Mouse (Mus musculus) right cerebral cortex, adult 2 months (tissue): Measurements from ENCODE around the gene Tex44.
"Not testable (repeated sequence)": the region's sequence is repeated elsewhere in the genome, so short reads cannot be mapped to it uniquely, and the experiment has no call there.

Experiments
- DNase-seq, 2 experiments: peaks; one replicate each; pipeline ENCODE4 v3.0.0; 2021 to 2022; ENCODE audit warnings: low spot score in 2 of 2

Tex44 gene

GRCm38 (mm10) chr1:86447596-86448171 is 21.6 kb downstream of the Tex44 start:
- DNase-seq, result no peak

GRCm38 (mm10) chr1:86448272-86448671 is 22.1 kb downstream of the Tex44 start:
- no peak for DNase-seq

- no peak for DNase-seq
Observed at GRCm38 (mm10) chr1:86449966-86450365, 23.8 kb downstream of the Tex44 start.

DNA sequence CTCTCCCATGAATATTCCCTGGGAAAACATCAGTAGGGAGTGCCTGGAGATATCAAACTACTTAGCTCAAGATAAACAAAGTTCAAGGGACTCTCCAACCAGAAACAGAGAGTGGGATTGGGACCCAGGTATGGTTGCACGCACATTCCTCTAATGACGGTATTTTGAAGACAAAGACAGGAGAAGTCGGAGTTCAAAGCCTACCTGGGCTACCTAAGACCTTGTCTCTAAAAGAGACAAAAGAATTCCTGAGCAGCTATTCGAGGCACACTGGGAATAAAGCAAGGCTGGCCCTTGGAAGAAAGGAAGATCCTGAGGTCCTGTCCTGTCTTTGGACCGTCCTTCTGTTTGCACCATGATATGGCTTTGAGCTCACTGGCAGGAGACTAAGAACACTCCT is 26.6 kb downstream of the Tex44 start:
- no peak for DNase-seq

DNA sequence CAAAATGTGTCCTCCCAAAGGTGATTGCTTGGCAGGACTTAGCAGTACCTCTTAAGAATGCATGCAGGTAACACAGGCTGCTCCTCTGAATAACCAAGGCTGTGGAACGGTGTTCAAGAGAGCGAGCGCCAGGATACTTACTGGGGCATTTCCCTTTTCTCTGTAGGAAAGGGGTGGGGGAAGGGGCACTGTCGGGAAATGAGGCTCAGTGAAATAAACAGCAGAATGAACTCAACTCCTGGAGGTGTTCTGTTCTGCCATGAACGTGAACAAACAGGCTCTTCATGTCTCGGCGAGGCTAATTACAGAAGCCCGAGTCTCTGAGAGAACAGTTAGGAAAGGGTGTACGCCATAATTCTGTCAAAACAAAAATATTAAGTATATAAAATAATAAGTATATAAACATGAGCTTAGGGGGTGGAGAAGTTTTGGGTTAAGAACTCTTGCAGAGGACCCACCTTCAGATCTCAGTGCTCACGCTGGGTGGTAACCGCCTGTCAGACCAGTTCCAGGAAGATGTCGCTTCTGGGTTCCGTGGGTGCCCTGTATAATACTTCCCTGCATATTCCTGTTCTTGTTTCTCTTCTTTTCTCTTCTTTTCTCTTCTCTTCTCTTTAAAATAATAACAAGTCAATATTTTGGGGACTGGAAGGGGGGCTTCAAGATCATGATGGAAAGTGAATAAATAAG is 30.9 kb downstream of the Tex44 start:
- DNase-seq, result no peak

DNA sequence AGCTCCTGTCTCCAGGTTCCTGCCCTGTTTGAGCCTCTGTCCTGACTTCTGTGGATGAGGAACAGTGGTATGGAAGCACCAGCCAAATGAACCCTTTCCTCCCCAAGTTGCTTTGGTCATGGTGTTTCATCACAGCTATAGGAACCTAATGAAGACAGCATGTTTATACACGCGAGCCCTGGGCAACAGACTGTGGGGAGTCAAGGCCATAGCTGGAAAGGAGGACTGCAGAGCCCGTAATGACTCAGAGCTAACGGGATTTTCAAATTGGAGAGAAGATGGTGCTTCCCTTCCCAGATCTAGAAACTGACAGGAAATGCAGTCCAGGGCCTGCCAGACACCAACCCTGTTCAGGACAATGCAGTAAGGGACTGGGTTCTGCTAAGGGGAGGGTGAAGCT is 33.2 kb downstream of the Tex44 start:
- DNase-seq, result no peak

GRCm38 (mm10) chr1:86464223-86464874 is 38.2 kb downstream of the Tex44 start:
- no peak for DNase-seq

DNA sequence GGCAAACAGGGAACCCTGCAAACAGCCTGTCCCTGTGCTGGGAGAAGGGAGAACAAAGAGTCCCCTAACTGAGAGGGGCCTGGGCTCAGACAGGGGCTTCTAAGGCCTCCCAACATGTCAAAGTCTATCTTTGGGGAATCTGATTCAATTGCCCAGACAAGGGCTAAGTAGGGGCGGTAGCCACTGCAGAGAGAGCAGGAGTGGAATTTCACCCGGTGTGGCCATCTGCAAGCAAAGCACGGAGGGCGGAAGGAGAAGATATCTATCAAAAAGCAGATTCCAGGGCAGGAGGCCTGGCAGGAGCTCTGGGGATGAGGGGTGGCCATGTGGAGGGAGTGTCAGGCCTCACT is 38.7 kb downstream of the Tex44 start:
- DNase-seq, result no peak

- no peak for DNase-seq
Observed at GRCm38 (mm10) chr1:86467416-86467815, 41.3 kb downstream of the Tex44 start.

DNA sequence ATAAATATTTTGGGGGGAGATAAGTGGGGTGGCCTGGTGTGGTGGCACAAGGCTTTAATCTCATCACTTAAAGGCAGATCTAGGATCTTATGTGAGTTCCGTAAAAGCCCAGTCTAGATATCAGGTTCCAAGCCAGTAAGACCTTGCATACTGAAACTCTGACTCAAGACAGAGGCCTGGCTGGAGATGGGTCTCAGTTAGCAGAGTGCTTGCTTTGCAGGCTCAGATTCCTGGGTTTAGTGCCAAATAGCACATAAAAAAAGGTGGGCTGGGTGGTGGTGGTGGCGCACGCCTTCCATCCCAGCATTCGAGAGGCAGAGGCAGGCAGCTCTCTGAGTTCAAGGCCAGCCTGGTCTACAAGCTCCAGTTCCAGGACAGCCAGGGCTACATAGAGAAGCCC is 43.7 kb downstream of the Tex44 start:
- no peak for DNase-seq

GRCm38 (mm10) chr1:86470519-86471181 is 44.5 kb downstream of the Tex44 start:
- DNase-seq, result peak; percentile 54 to 66

DNA sequence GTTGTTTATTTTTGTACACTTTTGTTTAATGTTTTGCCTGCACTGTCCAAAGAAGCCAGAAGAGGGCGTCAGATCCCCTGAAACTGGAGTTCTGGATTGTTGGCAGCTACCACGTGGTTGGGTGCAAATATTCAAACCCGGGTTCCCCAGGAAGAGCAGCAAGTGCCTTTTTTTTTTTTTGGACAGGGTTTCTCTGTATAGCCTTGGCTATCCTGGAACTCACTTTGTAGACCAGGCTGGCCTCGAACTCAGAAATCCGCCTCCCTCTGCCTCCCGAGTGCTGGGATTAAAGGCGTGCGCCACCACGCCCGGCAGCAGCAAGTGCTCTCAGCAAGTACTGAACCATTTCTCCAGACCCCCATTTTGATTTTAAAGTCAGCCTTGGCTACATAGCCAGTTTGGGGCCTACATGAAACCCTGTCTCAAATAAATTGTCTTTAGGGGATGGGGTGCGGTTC is 45.4 kb downstream of the Tex44 start:
- DNase-seq, result not testable (repeated sequence)

GRCm38 (mm10) chr1:86472197-86472952 is 46.2 kb downstream of the Tex44 start:
- peak; percentile 23 to 41 for DNase-seq

DNA sequence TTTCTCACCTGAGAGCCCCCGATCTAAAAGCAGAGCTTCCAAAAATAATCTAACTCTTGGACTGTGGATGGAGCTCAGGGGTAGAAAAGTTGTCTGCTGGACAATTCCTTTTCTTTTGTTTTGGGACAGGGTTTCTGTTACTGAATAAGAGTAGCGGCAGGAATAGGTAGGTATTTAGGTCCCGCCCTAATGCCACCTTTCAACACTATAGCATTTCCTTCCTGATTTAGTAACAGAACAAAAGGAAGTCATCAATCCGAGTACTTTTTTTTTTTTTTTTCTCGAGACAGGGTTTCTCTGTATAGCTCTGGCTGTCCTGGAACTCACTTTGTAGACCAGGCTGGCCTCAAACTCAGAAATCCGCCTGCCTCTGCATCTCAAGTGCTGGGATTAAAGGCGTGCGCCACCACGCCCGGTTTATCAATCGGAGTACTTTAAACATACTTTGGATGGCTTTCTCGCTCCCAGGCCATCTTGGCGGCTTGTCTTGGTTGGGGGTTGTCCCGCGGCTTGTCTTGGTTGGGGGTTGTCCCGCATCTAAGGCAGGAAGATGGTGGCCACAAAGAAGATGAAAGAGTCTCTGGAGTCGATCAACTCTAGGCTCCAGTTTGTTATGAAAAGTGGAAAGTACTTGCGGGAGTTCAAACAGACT is 47.1 kb downstream of the Tex44 start:
- DNase-seq, result no peak
